Mouse (Mus musculus) stomach, postnatal 0 days (tissue): ENCODE measurements at regions not wholly inside any gene's neighbourhood (a gene's known extent, or its start where the extent isn't known, plus 50 kb on each side); places are given as distances from the start of the nearest gene placed in this dataset.

Experiments
- CTCF ChIP-seq: IDR thresholded peaks from 2 replicates; pipeline ENCODE4 v1.5.1; 2016; ENCODE audit warnings: antibody characterized with exemption, low read depth, mild to moderate bottlenecking, moderate library complexity
- EP300 ChIP-seq: optimal IDR thresholded peaks from 2 replicates; pipeline ENCODE3; 2016; ENCODE audit warnings: antibody characterized with exemption

- TF ChIP-seq CTCF = no peak
- no peak for TF ChIP-seq EP300
Measured at GRCm38 (mm10) chr6:49590927-49591631, 195.7 kb downstream of the Stk31 start.
